Mouse (Mus musculus) midbrain, embryonic 12.5 days (tissue): Measurements from ENCODE around the gene Eif5a. TPM values are rescaled to one million over a fixed set of nuclear protein-coding genes. Genes with fewer than 3 reads are reported as not detected.
"Not testable (repeated sequence)": the region's sequence is repeated elsewhere in the genome, so short reads cannot be mapped to it uniquely, and the experiment has no call there.

Experiments
- ATAC-seq: fragments of 200-750 bp; cut with Nextera tagmentation; 2 replicates; pipeline ENCODE4 v1.8.0; 2017; ENCODE audit warnings: low read depth, moderate TSS enrichment, moderate library complexity; ENCODE audit not compliant: low FRiP score
- H3K27ac ChIP-seq: fragments of 300-500 bp; sonication (generic); replicated peaks from 2 replicates; pipeline ENCODE4 v1.5.1; 2016; ENCODE audit warnings: mild to moderate bottlenecking
- H3K27me3 ChIP-seq: fragments of 300-500 bp; sonication (generic); 2 replicates; pipeline ENCODE4 v1.6.1; 2016; ENCODE audit warnings: mild to moderate bottlenecking
- H3K36me3 ChIP-seq: fragments of 300-500 bp; sonication (generic); 2 replicates; pipeline ENCODE4 v1.6.1; 2016
- H3K4me1 ChIP-seq: fragments of 300-500 bp; sonication (generic); 2 replicates; pipeline ENCODE4 v1.6.1; 2016
- H3K4me2 ChIP-seq: fragments of 300-500 bp; sonication (generic); replicated peaks from 2 replicates; pipeline ENCODE4 v1.6.1; 2016; ENCODE audit warnings: mild to moderate bottlenecking, moderate library complexity
- H3K4me3 ChIP-seq: fragments of 300-500 bp; sonication (generic); 2 replicates; pipeline ENCODE4 v1.5.1; 2016; ENCODE audit warnings: mild to moderate bottlenecking
- H3K9ac ChIP-seq: fragments of 300-500 bp; sonication (generic); replicated peaks from 2 replicates; pipeline ENCODE4 v1.6.1; 2016; ENCODE audit warnings: mild to moderate bottlenecking, moderate library complexity
- H3K9me3 ChIP-seq: fragments of 300-500 bp; sonication (generic); 2 replicates; pipeline ENCODE4 v1.6.1; 2016; ENCODE audit warnings: mild to moderate bottlenecking
- WGBS: fragments of 180-500 bp; shearing (Covaris S2); methylation state at CpG from one replicate; pipeline ENCODE4 v1.1.7; 2016; 5-methylcytosine and 5-hydroxymethylcytosine counted together
- polyA plus RNA-seq: library from polyadenylated mRNA; unstranded; fragments of >200 nt; fragmentation: Nextera tagmentation; extraction: Ambion mirVana; gene quantifications from 2 replicates; pipeline ENCODE4 v1.2.1, GENCODE M21; 2016

Eif5a gene
- polyA plus RNA-seq, 1 experiment from 2014 or later = 1,465 TPM

DNA sequence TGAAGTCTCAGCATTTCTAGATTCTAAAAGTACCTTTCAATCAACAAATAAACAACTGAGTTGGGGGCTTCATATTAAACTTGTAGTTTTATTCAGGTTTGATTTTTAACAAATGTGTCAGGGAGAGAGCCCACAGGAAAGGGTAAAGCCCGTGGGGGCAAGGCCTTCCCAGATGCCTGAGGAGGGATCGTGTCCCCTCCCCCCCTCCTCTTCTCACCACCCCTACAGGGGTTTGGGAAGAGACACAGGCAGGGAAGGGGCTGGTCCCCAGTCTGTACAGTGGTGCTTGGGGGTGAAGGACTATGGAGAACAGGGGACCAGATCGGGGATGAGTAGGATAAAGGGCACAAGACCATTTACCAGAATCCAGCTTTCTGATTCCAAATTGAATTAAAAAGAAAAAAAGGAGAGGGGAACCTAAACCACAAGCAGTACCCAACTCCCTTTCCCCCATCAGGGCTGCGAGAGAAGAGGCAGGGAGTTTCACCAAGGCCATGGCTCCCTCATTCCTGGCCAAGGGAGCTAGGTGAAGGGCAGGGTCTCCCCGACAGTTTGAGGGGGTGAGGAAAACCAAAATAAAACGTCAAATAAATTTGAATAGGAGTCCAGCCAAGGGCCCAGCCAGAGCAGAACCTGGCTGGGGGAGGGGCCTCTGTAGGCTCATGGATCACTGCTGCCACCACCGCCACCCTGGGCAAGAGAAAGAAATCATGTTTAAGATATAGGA is 4.9 kb downstream of the Eif5a start:
- H3K4me3 ChIP-seq, H3K9me3 ChIP-seq, H3K9ac ChIP-seq, H3K27ac ChIP-seq, H3K27me3 ChIP-seq, ATAC-seq, H3K4me2 ChIP-seq: not testable (repeated sequence)
- H3K36me3 ChIP-seq = peaks cover 57% of the 10 kb centered on the region
- peaks cover 45% of the 10 kb centered on the region for H3K4me1 ChIP-seq
- WGBS = 60% methylated on average over 7 of the region's 7 CpGs

DNA sequence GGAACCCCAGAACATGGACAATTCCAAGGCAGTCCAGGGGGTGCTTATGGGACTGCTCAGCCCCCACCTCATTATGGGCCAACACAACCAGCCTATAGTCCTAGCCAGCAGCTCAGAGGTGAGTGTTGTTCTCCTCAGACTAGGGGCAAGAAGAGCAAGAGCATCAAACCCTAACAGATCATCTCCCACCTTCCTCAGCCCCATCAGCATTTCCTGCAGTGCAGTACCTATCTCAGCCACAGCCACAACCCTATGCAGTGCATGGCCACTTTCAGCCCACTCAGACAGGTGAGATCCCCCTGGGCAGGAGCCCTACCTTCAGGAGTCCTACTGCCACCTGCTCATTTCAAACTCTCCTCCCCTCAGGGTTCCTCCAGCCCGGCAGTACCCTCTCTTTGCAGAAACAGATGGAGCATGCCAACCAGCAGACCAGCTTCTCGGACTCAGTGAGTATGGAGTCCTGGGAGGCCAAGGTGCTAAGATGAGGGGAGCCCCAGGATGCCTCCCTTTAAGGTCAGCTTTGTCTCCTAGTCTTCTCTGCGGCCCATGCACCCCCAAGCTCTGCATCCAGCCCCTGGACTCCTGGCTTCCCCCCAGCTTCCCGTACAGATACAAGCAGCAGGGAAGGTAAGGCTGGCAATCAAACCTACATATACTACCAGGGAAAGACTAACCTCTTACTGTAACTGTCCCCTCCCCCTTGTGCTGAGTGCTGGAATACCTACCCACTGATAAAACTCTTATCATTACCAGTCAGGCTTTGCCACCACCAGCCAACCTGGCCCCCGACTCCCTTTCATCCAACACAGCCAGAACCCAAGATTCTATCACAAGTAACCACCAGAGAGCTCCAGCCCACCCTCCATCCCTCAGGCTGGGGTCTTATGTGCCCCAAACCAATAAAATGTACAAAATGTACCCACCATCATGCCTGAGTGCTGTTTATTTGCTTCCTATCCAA is 5.8 kb downstream of the Eif5a start:
- H3K4me3 ChIP-seq = 0 out of 2 replicates have a peak overlapping the region, but pooled peaks have one; percentile 0

GRCm38 (mm10) chr11:69914917-69915430 is 6.8 kb downstream of the Eif5a start:
- Histone ChIP-seq H3K4me3 (peak overlapping the region; percentile 92), H3K36me3 (peaks cover 75% of the 10 kb centered on the region), H3K27me3 (no peaks in the 10 kb centered on the region), H3K4me2 (peak overlapping the region; percentile 99), H3K27ac (no peak overlapping the region), H3K9ac (peak overlapping the region; percentile 95), H3K4me1 (peaks cover 45% of the 10 kb centered on the region), H3K9me3 (no peaks in the 10 kb centered on the region)
- WGBS = 47% methylated on average over 9 of the region's 9 CpGs
- no peak for ATAC-seq

More for the DNA sequence above, 5.8 kb downstream of the Eif5a start:
- Histone ChIP-seq H3K9me3 (no peaks in the 10 kb centered on the region), H3K36me3 (peaks cover 65% of the 10 kb centered on the region), H3K4me1 (peaks cover 45% of the 10 kb centered on the region), H3K4me2 (peak overlapping the region; percentile 99; the same call in 1 of the 2 replicates), H3K9ac (no peak overlapping the region), H3K27me3 (no peaks in the 10 kb centered on the region), H3K27ac (0 out of 2 replicates have a peak overlapping the region, but pooled peaks have one; percentile 8)
- no peak for ATAC-seq
- WGBS = 70% methylated on average over 5 of the region's 5 CpGs

DNA sequence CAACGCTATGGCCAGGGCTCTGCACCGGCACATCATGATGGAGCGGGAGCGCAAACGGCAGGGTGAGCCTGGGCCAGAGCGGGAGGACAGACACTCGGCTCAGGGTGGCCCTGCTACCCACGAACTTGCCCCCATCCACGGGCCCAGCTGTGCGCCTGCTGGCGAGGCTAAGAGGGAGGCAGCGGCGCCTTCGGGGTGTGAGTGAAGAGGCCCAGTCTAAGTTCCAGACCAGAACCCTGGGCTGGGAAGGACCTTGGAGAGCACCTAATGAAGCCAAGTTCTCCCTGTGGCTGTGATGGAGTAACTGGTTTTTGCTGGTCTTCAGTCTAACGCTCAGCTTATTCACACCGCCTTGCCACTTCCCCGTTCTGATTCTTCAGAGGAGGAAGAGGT is 7.4 kb downstream of the Eif5a start:
- H3K4me1 ChIP-seq = peaks cover 40% of the 10 kb centered on the region
- peak overlapping the region; percentile 99 for H3K4me2 ChIP-seq
- H3K9me3 ChIP-seq = no peaks in the 10 kb centered on the region
- H3K27me3 ChIP-seq = no peaks in the 10 kb centered on the region
- peak overlapping the region; percentile 92 for H3K4me3 ChIP-seq
- H3K9ac ChIP-seq = peak overlapping the region; percentile 95
- 1% methylated on average over 17 of the region's 17 CpGs for WGBS
- no peak; the same call in 1 of the 2 replicates for ATAC-seq
- peaks cover 81% of the 10 kb centered on the region for H3K36me3 ChIP-seq
- peak overlapping the region; percentile 87 for H3K27ac ChIP-seq

- Histone ChIP-seq H3K4me1 (peaks cover 34% of the 10 kb centered on the region), H3K9me3 (no peaks in the 10 kb centered on the region), H3K36me3 (peaks cover 84% of the 10 kb centered on the region), H3K4me2 (peak within 1 kb of the TSS; percentile 99), H3K27me3 (no peaks in the 10 kb centered on the region), H3K27ac (peak within 1 kb of the TSS; percentile 87), H3K4me3 (peak within 1 kb of the TSS; percentile 92), H3K9ac (peak within 1 kb of the TSS; percentile 95)
- 3% methylated on average over 59 of the region's 61 CpGs for WGBS
- peak; percentile 84 for ATAC-seq
These were observed 8.0 kb downstream of the Eif5a start, which contains the start of gene Gps2 for GRCm38 (mm10) chr11:69913554-69914371. Gps2 (plus strand) TSS chr11:69913888.

GRCm38 (mm10) chr11:69912716-69913530 is 8.8 kb downstream of the Eif5a start:
- no peaks in the 10 kb centered on the region for H3K27me3 ChIP-seq
- H3K9me3 ChIP-seq = no peaks in the 10 kb centered on the region
- 77% methylated on average over 15 of the region's 15 CpGs for WGBS
- H3K4me2 ChIP-seq = peak overlapping the region; percentile 99
- peak; percentile 35; the same call in 1 of the 2 replicates for ATAC-seq
- H3K4me1 ChIP-seq = peaks cover 32% of the 10 kb centered on the region
- peak overlapping the region; percentile 95 for H3K9ac ChIP-seq
- peak overlapping the region; percentile 92 for H3K4me3 ChIP-seq
- peak overlapping the region; percentile 87 for H3K27ac ChIP-seq
- peaks cover 84% of the 10 kb centered on the region for H3K36me3 ChIP-seq

DNA sequence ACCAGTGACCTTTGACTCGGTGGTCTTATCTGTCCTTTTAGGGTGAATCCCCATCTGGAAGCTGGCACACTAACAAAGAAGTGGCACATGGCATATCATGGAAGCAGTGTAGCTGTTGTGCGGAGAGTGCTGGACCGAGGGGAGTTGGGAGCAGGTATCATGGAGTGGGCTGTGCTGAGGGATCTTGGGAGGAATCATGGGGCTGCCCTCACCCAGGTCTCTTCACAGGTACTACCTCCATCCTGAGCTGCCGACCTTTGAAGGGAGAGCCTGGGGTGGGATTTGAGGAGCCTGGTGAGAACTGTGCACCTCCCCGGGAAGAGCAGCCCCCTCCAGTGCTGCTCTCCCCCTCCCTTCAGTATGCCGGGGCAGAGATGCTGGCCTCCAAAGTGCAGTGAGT is 10.1 kb downstream of the Eif5a start:
- no peaks in the 10 kb centered on the region for H3K9me3 ChIP-seq
- H3K27me3 ChIP-seq = no peaks in the 10 kb centered on the region
- no peak overlapping the region for H3K27ac ChIP-seq
- no peak for ATAC-seq
- WGBS = 94% methylated on average over 6 of the region's 6 CpGs
- H3K4me2 ChIP-seq = no peak overlapping the region
- H3K36me3 ChIP-seq = peaks cover 84% of the 10 kb centered on the region
- no peak overlapping the region for H3K4me3 ChIP-seq
- no peak overlapping the region for H3K9ac ChIP-seq
- peaks cover 32% of the 10 kb centered on the region for H3K4me1 ChIP-seq

DNA sequence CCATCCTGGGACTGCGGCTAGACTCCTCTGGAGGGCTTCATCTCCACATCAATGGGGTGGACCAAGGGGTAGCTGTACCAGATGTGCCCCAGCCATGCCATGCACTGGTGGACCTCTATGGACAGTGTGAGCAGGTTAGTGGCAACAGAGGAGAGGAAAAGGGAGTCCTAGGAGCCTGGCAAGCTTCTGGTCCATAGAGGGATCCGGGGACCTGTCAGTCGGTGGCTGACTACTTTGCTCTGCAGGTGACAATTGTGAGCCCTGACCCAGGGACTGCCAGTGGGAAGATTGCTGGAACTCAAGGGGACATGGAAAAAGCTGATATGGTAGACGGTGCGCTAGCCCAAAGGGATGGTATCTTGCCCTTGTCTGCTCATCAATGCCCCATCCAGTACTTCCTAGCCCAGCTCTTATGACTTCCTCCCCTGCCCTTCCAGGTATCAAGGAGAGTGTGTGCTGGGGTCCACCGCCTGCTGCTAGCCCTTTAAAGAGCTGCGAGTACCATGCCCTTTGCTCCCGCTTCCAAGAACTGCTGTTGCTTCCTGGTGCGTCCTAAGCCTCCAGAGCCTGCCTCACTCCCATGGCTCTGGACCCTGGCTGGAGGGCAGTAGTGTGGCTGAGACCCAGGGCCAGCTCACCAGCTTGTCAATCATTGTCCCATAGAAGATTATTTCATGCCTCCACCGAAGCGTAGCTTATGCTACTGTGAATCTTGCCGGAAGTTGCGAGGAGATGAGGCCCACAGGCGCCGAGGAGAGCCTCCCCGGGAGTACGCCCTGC is 10.8 kb downstream of the Eif5a start:
- H3K4me3 ChIP-seq = no peak overlapping the region

GRCm38 (mm10) chr11:69910177-69910576 is 11.6 kb downstream of the Eif5a start:
- 94% methylated on average over 8 of the region's 8 CpGs for WGBS
- Histone ChIP-seq H3K27ac (no peak overlapping the region), H3K9ac (0 out of 2 replicates have a peak overlapping the region, but pooled peaks have one; percentile 1), H3K4me2 (no peak overlapping the region), H3K4me3 (no peak overlapping the region), H3K9me3 (no peaks in the 10 kb centered on the region), H3K4me1 (peaks cover 19% of the 10 kb centered on the region), H3K36me3 (peaks cover 84% of the 10 kb centered on the region), H3K27me3 (no peaks in the 10 kb centered on the region)
- no peak for ATAC-seq

More for the DNA sequence above, 10.8 kb downstream of the Eif5a start:
- Histone ChIP-seq H3K27me3 (no peaks in the 10 kb centered on the region), H3K4me2 (no peak overlapping the region), H3K9ac (no peak overlapping the region), H3K9me3 (no peaks in the 10 kb centered on the region), H3K27ac (no peak overlapping the region), H3K4me1 (peaks cover 27% of the 10 kb centered on the region), H3K36me3 (peaks cover 84% of the 10 kb centered on the region)
- ATAC-seq = no peak
- 94% methylated on average over 17 of the region's 17 CpGs for WGBS

DNA sequence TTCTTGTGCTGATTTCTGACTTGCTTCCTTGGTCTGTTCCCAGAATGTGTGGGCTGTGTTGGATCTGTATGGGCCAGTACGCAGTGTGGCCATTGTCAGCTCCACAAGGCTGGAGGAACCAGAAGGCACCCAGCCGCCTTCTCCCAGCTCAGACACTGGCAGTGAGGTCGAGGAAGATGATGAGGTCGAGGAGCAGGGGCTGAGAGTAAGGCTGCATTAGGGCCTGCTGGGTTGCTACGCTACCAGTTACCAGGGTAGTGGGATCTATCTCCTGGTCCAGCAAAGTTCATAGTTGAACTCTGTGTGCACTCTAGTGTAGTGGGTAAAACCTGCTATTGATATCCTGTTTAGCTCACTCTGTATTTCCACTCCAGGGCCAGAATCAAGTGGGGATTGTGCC is 12.6 kb downstream of the Eif5a start:
- Histone ChIP-seq H3K36me3 (peaks cover 92% of the 10 kb centered on the region), H3K4me3 (no peak overlapping the region), H3K4me2 (no peak overlapping the region), H3K27ac (no peak overlapping the region), H3K9me3 (no peaks in the 10 kb centered on the region), H3K4me1 (peaks cover 9% of the 10 kb centered on the region), H3K27me3 (no peaks in the 10 kb centered on the region), H3K9ac (no peak overlapping the region)
- 90% methylated on average over 5 of the region's 5 CpGs for WGBS
- ATAC-seq = no peak
